30 mouse cellular contexts compared by ENCODE assay signal in the genomic region with DNA sequence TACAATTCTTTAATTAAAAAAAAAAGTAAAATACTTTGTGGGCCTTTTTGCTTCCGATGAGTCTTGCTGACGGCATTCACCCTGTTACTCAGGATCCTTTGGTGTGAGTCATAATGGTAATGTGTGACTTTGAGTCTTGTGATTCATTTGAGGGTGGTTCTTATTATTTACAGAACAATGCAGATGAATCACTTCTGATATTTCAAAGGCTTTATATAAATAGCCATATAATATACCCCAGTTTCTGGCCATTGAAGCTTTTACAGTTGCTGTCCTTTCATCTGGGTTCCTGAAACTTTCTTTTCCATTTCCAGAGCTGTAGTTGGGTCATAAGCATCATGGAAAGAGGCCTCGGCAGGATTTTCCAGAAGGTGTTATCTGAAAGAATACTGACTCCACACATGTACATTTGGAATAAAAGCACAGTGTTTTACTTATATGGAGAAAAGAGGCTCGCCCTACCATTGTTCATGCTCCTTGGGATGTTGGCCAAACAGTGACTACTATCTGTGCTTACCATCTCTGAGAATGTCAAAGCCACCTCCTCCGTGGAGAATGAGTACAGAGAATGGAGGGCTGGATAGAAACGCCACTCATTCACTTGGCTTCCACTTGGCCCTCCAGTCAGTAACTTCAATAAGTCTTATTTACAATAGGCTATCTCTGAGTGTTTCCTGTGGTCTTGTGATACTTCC.
DNase-seq lines count a peak whose midpoint lies in the region; ATAC-seq and TF ChIP-seq lines count a peak whose summit lies in the region.
"Had no signal": no experiment of that assay in that cellular context is flagged by ENCODE, and none has a peak within 500 bp of the region (broad histone marks: within the 10 kb centered on the region; RNA-seq: fewer than 3 reads in every experiment).

No protein-coding gene starts in this region.

- no peak for TF ChIP-seq POLR2A in bone marrow macrophage, adult 2 months (IDR thresholded peaks at IDR 0.05; ENCODE audit: borderline replicate concordance, low read depth, low read length)

- no peak overlapping the region for H3K9ac ChIP-seq in stomach, postnatal 0 days (ENCODE audit: low read length)
- no peak overlapping the region for H3K9ac ChIP-seq in intestine, embryonic 16.5 days (ENCODE audit: low read depth, low read length)
- H3K9ac ChIP-seq: embryonic facial prominence, embryonic 13.5 days; forebrain, embryonic 13.5 days; heart, embryonic 13.5 days; hindbrain, embryonic 14.5 days; limb, embryonic 13.5 days; liver, embryonic 12.5 days; neural tube, embryonic 15.5 days; stomach, embryonic 15.5 days had no signal

- no peaks in the 10 kb centered on the region for H3K27me3 ChIP-seq in stomach, postnatal 0 days (ENCODE audit: control insufficient read depth, insufficient read depth, low read length)
- H3K27me3 ChIP-seq in intestine, embryonic 16.5 days (replicated peaks; ENCODE audit: control insufficient read depth, insufficient read depth, low read length) = no peaks in the 10 kb centered on the region
- H3K27me3 ChIP-seq: embryonic facial prominence, embryonic 13.5 days; forebrain, embryonic 13.5 days; heart, embryonic 13.5 days; limb, embryonic 13.5 days; liver, embryonic 12.5 days; neural tube, embryonic 15.5 days; stomach, embryonic 15.5 days had no signal

- no peak for TF ChIP-seq EP300 in stomach, postnatal 0 days (optimal IDR thresholded peaks at IDR 0.05)

- DNase-seq in frontal cortex, postnatal 14 days (ENCODE audit: low spot score in 2 of 2) = no peak
- peak; percentile 18 to 21 for DNase-seq in right cerebral cortex, adult 2 months (ENCODE audit: low spot score in 2 of 2)
- no peak for DNase-seq in right cerebral cortex, postnatal 14 days
- no peak for DNase-seq in testis, postnatal 14 days (ENCODE audit: low spot score)
- no peak for DNase-seq in stomach, postnatal 0 days (ENCODE audit: low spot score)
- DNase-seq: B cell, adult 2 months; cerebellum, adult 2 months; cerebellum, postnatal 36 days; embryo, embryonic 11 days; gastrocnemius, postnatal 36 days; heart, adult 2 months; heart, postnatal 36 days; kidney, adult 2 months; layer of hippocampus, adult 9-11 months; lung, adult 2 months; lung, postnatal 14 days had no signal

- no peaks in the 10 kb centered on the region for H3K9me3 ChIP-seq in stomach, postnatal 0 days (ENCODE audit: control insufficient read depth, low read length)
- no peaks in the 10 kb centered on the region for H3K9me3 ChIP-seq in intestine, embryonic 16.5 days (ENCODE audit: control insufficient read depth, low read length)
- H3K9me3 ChIP-seq: embryonic facial prominence, embryonic 13.5 days; forebrain, embryonic 13.5 days; heart, embryonic 13.5 days; limb, embryonic 13.5 days; liver, embryonic 12.5 days; neural tube, embryonic 15.5 days; stomach, embryonic 15.5 days had no signal

- no peak overlapping the region for H3K4me3 ChIP-seq in bone marrow macrophage, adult 2 months (ENCODE audit: insufficient read depth, low read length)
- no peak overlapping the region for H3K4me3 ChIP-seq in stomach, postnatal 0 days (ENCODE audit: low read depth, low read length)
- H3K4me3 ChIP-seq in intestine, embryonic 16.5 days (ENCODE audit: low read length) = no peak overlapping the region
- H3K4me3 ChIP-seq: embryonic facial prominence, embryonic 13.5 days; forebrain, embryonic 13.5 days; heart, adult 2 months; heart, embryonic 13.5 days; limb, embryonic 13.5 days; liver, embryonic 12.5 days; neural tube, embryonic 15.5 days; stomach, embryonic 15.5 days had no signal

- H3K4me1 ChIP-seq in bone marrow macrophage, adult 2 months (ENCODE audit: control insufficient read depth, insufficient read depth, low read length) = peaks cover 4% of the 10 kb centered on the region
- no peaks in the 10 kb centered on the region for H3K4me1 ChIP-seq in stomach, postnatal 0 days (replicated peaks; ENCODE audit: control insufficient read depth, insufficient read depth)
- H3K4me1 ChIP-seq in intestine, embryonic 16.5 days (ENCODE audit: control insufficient read depth, insufficient read depth, low read length) = no peaks in the 10 kb centered on the region
- H3K4me1 ChIP-seq: embryonic facial prominence, embryonic 13.5 days; forebrain, embryonic 13.5 days; heart, embryonic 13.5 days; limb, embryonic 13.5 days; liver, embryonic 12.5 days; neural tube, embryonic 15.5 days; stomach, embryonic 15.5 days had no signal

- peak overlapping the region; percentile 81 for H3K27ac ChIP-seq in bone marrow macrophage, adult 2 months (ENCODE audit: insufficient read depth, low read depth, low read length)
- no peak overlapping the region for H3K27ac ChIP-seq in stomach, postnatal 0 days (replicated peaks)
- no peak overlapping the region for H3K27ac ChIP-seq in intestine, embryonic 16.5 days (ENCODE audit: low read length)
- H3K27ac ChIP-seq: embryonic facial prominence, embryonic 13.5 days; forebrain, embryonic 13.5 days; heart, adult 2 months; heart, embryonic 13.5 days; hindbrain, embryonic 14.5 days; kidney, postnatal 0 days; limb, embryonic 13.5 days; liver, embryonic 12.5 days; neural tube, embryonic 15.5 days; stomach, embryonic 15.5 days had no signal

- 63% methylated on average over 6 of the region's 6 CpGs for WGBS in stomach, postnatal 0 days
- WGBS in intestine, embryonic 16.5 days = 84% methylated on average over 6 of the region's 6 CpGs

- TF ChIP-seq CTCF in bone marrow macrophage, adult 2 months (IDR thresholded peaks at IDR 0.05; ENCODE audit: low read depth, low read length) = no peak
- no peak for TF ChIP-seq CTCF in stomach, postnatal 0 days (IDR thresholded peaks at IDR 0.05; ENCODE audit: low read depth)

- no peaks in the 10 kb centered on the region for H3K36me3 ChIP-seq in stomach, postnatal 0 days (ENCODE audit: control insufficient read depth, insufficient read depth, low read length)
- no peaks in the 10 kb centered on the region for H3K36me3 ChIP-seq in intestine, embryonic 16.5 days (ENCODE audit: control insufficient read depth, insufficient read depth, low read length)
- H3K36me3 ChIP-seq: embryonic facial prominence, embryonic 13.5 days; heart, embryonic 13.5 days; limb, embryonic 13.5 days; liver, embryonic 12.5 days; neural tube, embryonic 15.5 days; stomach, embryonic 15.5 days had no signal

- H3K4me2 ChIP-seq in stomach, postnatal 0 days (replicated peaks; ENCODE audit: low read depth) = no peak overlapping the region
- H3K4me2 ChIP-seq in intestine, embryonic 16.5 days (ENCODE audit: low read depth, low read length) = no peak overlapping the region
- H3K4me2 ChIP-seq: embryonic facial prominence, embryonic 13.5 days; forebrain, embryonic 13.5 days; heart, embryonic 13.5 days; hindbrain, embryonic 14.5 days; limb, embryonic 13.5 days; liver, embryonic 12.5 days; midbrain, embryonic 11.5 days; neural tube, embryonic 15.5 days; stomach, embryonic 15.5 days had no signal

- peak; percentile 47; the same call in 1 of the 2 replicates for ATAC-seq in frontal cortex, adult (ENCODE audit: low TSS enrichment)
- no peak for ATAC-seq in stomach, postnatal 0 days (ENCODE audit: low FRiP score, low TSS enrichment)
- no peak for ATAC-seq in intestine, embryonic 16.5 days
- ATAC-seq: forebrain, embryonic 13.5 days; inflammation-experienced regulatory T-cells, adult 6 months; liver, embryonic 12.5 days had no signal

Comparison
In these comparisons a context has a peak if more than half of its experiments do, and no peak if none do; other contexts are left out.
1. DNase-seq: peak in right cerebral cortex, adult 2 months (2 of 2); none in frontal cortex, postnatal 14 days (0 of 2), right cerebral cortex, postnatal 14 days (single experiment), testis, postnatal 14 days (single experiment) and stomach, postnatal 0 days (single experiment).